Mouse (Mus musculus): ENCODE measurements at regions not wholly inside any gene's neighbourhood (a gene's known extent, or its start where the extent isn't known, plus 50 kb on each side); places are given as distances from the start of the nearest gene placed in this dataset.

- TF ChIP-seq POLR2A (IDR thresholded peaks at IDR 0.05; ENCODE audit: control insufficient read depth, extremely low read depth, insufficient read depth, low read length, poor library complexity), result no peak
- TF ChIP-seq CTCF (IDR thresholded peaks at IDR 0.05; ENCODE audit: borderline replicate concordance, control insufficient read depth, extremely low read depth, insufficient read depth, low read length, poor library complexity), result no peak
Observed at GRCm38 (mm10) chr14:64595523-64595889, 491.4 kb downstream of the Prss52 start.
